Mouse (Mus musculus): ENCODE measurements around the gene Thegl. TPM values are rescaled to one million over a fixed set of nuclear protein-coding genes. Genes with fewer than 3 reads are reported as not detected.
"Not testable (repeated sequence)": the region's sequence is repeated elsewhere in the genome, so short reads cannot be mapped to it uniquely, and the experiment has no call there.

The Thegl gene
- polyA plus RNA-seq, 1 experiment from 2014 or later = 6.3 TPM

DNA sequence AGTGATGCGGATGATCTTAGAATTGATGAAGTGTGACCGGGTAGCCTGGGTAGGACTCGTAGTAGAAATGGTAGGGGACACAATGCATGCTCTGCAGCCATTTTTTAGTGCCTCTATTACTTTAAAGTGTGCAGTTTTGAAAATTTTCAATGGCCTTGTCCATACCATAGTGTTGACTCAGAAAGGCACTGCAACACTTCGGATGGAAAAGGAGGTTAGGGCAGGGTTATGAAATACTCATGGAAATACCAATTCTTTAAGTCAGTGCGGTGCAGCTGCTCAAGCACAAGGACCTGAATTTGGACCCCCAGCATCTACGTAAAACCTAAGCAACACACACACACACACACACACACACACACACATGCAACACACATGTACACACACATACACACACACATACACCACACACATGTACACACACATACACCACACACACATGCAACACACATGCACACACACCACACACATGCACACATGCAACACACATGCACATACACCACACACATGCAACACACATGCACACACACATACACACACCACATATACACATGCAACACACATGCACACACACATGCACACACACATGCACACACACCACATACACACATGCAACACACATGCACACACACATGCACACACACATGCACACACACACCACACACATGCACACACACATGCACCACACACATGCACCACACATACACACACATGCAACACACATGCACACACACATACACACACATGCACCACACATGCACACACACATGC lies 11.6 kb upstream of the Thegl start, which contains the start of gene Arl9:
Gene Arl9 (plus strand): TSS at position 5 of the 771 bp plus-strand sequence.
- Histone ChIP-seq H3K4me3 (ENCODE audit: low read depth, low read length) (no peak within 1 kb of the TSS), H3K4me2 (replicated peaks; ENCODE audit: low read depth) (no peak within 1 kb of the TSS), H3K27ac (ENCODE audit: low read depth, low read length) (no peak within 1 kb of the TSS), H3K27me3 (replicated peaks; ENCODE audit: control insufficient read depth, insufficient read depth, low read length) (no peaks in the 10 kb centered on the region), H3K36me3 (ENCODE audit: control insufficient read depth, insufficient read depth) (peaks cover 18% of the 10 kb centered on the region), H3K9ac (ENCODE audit: low read depth, low read length) (no peak within 1 kb of the TSS), H3K9me3 (ENCODE audit: control insufficient read depth) (no peaks in the 10 kb centered on the region), H3K4me1 (replicated peaks; ENCODE audit: control insufficient read depth, insufficient read depth, low read length) (no peaks in the 10 kb centered on the region)
- 93% methylated on average over 6 of the region's 6 CpGs for WGBS
- ATAC-seq = no peak
- TF ChIP-seq CTCF (IDR thresholded peaks at IDR 0.05; ENCODE audit: low read depth) = no peak

- no peak for ATAC-seq
- TF ChIP-seq CTCF (IDR thresholded peaks at IDR 0.05; ENCODE audit: low read depth) = no peak
- H3K36me3 ChIP-seq (ENCODE audit: control insufficient read depth, insufficient read depth) = no peaks in the 10 kb centered on the region
- no peak overlapping the region for H3K9ac ChIP-seq (ENCODE audit: low read depth, low read length)
- H3K9me3 ChIP-seq (ENCODE audit: control insufficient read depth) = no peaks in the 10 kb centered on the region
- 89% methylated on average over 9 of the region's 9 CpGs for WGBS
- H3K4me2 ChIP-seq (replicated peaks; ENCODE audit: low read depth) = no peak overlapping the region
- H3K27ac ChIP-seq (ENCODE audit: low read depth, low read length) = no peak overlapping the region
- H3K4me3 ChIP-seq (ENCODE audit: low read depth, low read length) = no peak overlapping the region
- no peaks in the 10 kb centered on the region for H3K27me3 ChIP-seq (replicated peaks; ENCODE audit: control insufficient read depth, insufficient read depth, low read length)
- no peaks in the 10 kb centered on the region for H3K4me1 ChIP-seq (replicated peaks; ENCODE audit: control insufficient read depth, insufficient read depth, low read length)
These were observed 5.5 kb upstream of the Thegl start for GRCm38 (mm10) chr5:77010352-77010751.

- Histone ChIP-seq H3K36me3 (ENCODE audit: control insufficient read depth, insufficient read depth) (no peaks in the 10 kb centered on the region), H3K9ac (ENCODE audit: low read depth, low read length) (no peak overlapping the region), H3K27ac (ENCODE audit: low read depth, low read length) (no peak overlapping the region), H3K4me3 (ENCODE audit: low read depth, low read length) (no peak overlapping the region), H3K4me2 (replicated peaks; ENCODE audit: low read depth) (no peak overlapping the region), H3K4me1 (replicated peaks; ENCODE audit: control insufficient read depth, insufficient read depth, low read length) (no peaks in the 10 kb centered on the region), H3K27me3 (replicated peaks; ENCODE audit: control insufficient read depth, insufficient read depth, low read length) (no peaks in the 10 kb centered on the region), H3K9me3 (ENCODE audit: control insufficient read depth) (no peaks in the 10 kb centered on the region)
- ATAC-seq = no peak
- TF ChIP-seq CTCF (IDR thresholded peaks at IDR 0.05; ENCODE audit: low read depth) = no peak
- WGBS = 68% methylated on average over 3 of the region's 3 CpGs
These were observed 4.7 kb upstream of the Thegl start for GRCm38 (mm10) chr5:77011082-77011481.

DNA sequence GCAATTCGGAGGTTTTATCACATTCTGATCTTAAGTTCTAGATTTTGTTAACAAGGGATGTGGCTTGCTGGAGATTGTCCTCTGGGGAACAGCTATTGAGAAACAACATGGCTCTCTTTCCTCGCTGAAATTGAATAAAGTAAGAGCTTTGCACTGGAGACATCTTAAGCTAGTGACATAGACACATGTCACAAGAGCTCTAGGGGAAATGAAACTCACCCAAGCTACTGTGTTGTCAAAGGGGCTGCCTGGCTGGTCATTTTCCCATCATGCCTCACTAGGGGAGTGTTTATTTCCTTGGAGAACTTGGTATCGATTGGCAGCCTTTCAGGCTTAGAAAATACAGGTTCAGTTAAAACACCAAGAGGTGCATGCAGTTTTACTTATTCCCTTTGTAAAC lies 2.7 kb upstream of the Thegl start:
- Histone ChIP-seq H3K4me1 (replicated peaks; ENCODE audit: control insufficient read depth, insufficient read depth, low read length) (no peaks in the 10 kb centered on the region), H3K4me2 (replicated peaks; ENCODE audit: low read depth) (no peak overlapping the region), H3K9me3 (ENCODE audit: control insufficient read depth) (no peaks in the 10 kb centered on the region), H3K27me3 (replicated peaks; ENCODE audit: control insufficient read depth, insufficient read depth, low read length) (no peaks in the 10 kb centered on the region), H3K36me3 (ENCODE audit: control insufficient read depth, insufficient read depth) (no peaks in the 10 kb centered on the region), H3K4me3 (ENCODE audit: low read depth, low read length) (no peak overlapping the region), H3K9ac (ENCODE audit: low read depth, low read length) (no peak overlapping the region), H3K27ac (ENCODE audit: low read depth, low read length) (no peak overlapping the region)
- no peak for TF ChIP-seq CTCF (IDR thresholded peaks at IDR 0.05; ENCODE audit: low read depth)
- ATAC-seq = no peak
- WGBS = 64% methylated on average over 3 of the region's 3 CpGs

GRCm38 (mm10) chr5:77028034-77028433 lies 12.2 kb downstream of the Thegl start:
- H3K36me3 ChIP-seq (ENCODE audit: control insufficient read depth, insufficient read depth) = no peaks in the 10 kb centered on the region
- no peaks in the 10 kb centered on the region for H3K4me1 ChIP-seq (replicated peaks; ENCODE audit: control insufficient read depth, insufficient read depth, low read length)
- no peak overlapping the region for H3K4me2 ChIP-seq (replicated peaks; ENCODE audit: low read depth)
- H3K27ac ChIP-seq (ENCODE audit: low read depth, low read length) = no peak overlapping the region
- no peak overlapping the region for H3K4me3 ChIP-seq (ENCODE audit: low read depth, low read length)
- H3K9ac ChIP-seq (ENCODE audit: low read depth, low read length) = no peak overlapping the region
- no peak for ATAC-seq
- WGBS = 66% methylated on average over 3 of the region's 3 CpGs
- H3K27me3 ChIP-seq (replicated peaks; ENCODE audit: control insufficient read depth, insufficient read depth, low read length) = no peaks in the 10 kb centered on the region
- H3K9me3 ChIP-seq (ENCODE audit: control insufficient read depth) = no peaks in the 10 kb centered on the region
- TF ChIP-seq CTCF (IDR thresholded peaks at IDR 0.05; ENCODE audit: low read depth) = no peak

DNA sequence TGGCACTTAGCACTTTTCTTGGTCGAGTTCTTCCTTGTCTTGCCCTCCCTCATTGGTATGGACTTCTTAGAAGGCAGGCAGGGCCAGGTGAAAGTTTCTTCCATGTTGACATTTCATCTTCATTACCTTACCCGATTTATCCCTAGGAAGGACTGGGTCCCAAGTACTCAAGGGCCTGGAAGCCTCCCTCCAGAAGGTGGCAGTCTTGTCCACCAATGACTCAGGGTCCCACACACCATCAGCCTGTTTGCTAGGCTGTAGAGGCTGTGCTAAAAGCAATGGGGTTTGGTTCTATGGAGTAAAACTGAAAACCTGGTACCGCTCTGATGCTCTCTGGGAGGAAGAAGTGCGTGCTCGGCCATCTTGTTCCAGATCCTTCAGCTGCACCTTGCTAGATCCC lies 13.9 kb downstream of the Thegl start:
- 74% methylated on average over 5 of the region's 5 CpGs for WGBS
- Histone ChIP-seq H3K4me3 (ENCODE audit: low read depth, low read length) (no peak overlapping the region), H3K36me3 (ENCODE audit: control insufficient read depth, insufficient read depth) (no peaks in the 10 kb centered on the region), H3K9me3 (ENCODE audit: control insufficient read depth) (no peaks in the 10 kb centered on the region), H3K27ac (ENCODE audit: low read depth, low read length) (no peak overlapping the region), H3K27me3 (replicated peaks; ENCODE audit: control insufficient read depth, insufficient read depth, low read length) (no peaks in the 10 kb centered on the region), H3K9ac (ENCODE audit: low read depth, low read length) (no peak overlapping the region), H3K4me2 (replicated peaks; ENCODE audit: low read depth) (no peak overlapping the region), H3K4me1 (replicated peaks; ENCODE audit: control insufficient read depth, insufficient read depth, low read length) (no peaks in the 10 kb centered on the region)
- TF ChIP-seq CTCF (IDR thresholded peaks at IDR 0.05; ENCODE audit: low read depth) = peak; percentile 74
- ATAC-seq = 0 out of 2 replicates have a peak, but pooled peaks have one; percentile 25

DNA sequence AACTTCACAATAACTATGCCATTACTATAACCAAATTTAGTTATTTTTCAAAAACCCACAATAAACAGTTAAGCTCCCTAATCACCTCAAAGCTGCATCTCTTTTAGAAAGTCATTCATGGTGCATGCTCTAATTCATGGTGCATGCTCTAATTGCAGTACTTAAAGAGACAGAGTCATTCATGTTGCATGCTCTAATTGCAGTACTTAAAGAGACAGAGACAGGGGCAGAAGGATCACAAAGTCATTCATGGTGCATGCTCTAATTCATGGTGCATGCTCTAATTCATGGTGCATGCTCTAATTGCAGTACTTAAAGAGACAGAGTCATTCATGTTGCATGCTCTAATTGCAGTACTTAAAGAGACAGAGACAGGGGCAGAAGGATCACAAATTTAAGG lies 19.3 kb downstream of the Thegl start:
- H3K9me3 ChIP-seq (ENCODE audit: control insufficient read depth); H3K9ac ChIP-seq (ENCODE audit: low read depth, low read length); H3K4me1 ChIP-seq (replicated peaks; ENCODE audit: control insufficient read depth, insufficient read depth, low read length); H3K36me3 ChIP-seq (ENCODE audit: control insufficient read depth, insufficient read depth); H3K4me2 ChIP-seq (replicated peaks; ENCODE audit: low read depth); H3K27ac ChIP-seq (ENCODE audit: low read depth, low read length); H3K4me3 ChIP-seq (ENCODE audit: low read depth, low read length); ATAC-seq; H3K27me3 ChIP-seq (replicated peaks; ENCODE audit: control insufficient read depth, insufficient read depth, low read length): not testable (repeated sequence)

All from intestine, postnatal 0 days (tissue).